Comparison of ENCODE assay signal across 25 mouse cellular contexts in genomic region chr12:35890756-35891155, GRCm38 (mm10). TPM values are rescaled to one million over a fixed set of nuclear protein-coding genes. Genes with fewer than 3 reads are reported as not detected.
"Had no signal": no experiment of that assay in that cellular context is flagged by ENCODE, and none has a peak within 500 bp of the region (broad histone marks: within the 10 kb centered on the region; RNA-seq: fewer than 3 reads in every experiment).

No protein-coding gene starts in this region.

- H3K4me2 ChIP-seq: liver, embryonic 15.5 days; lung, embryonic 15.5 days; midbrain, embryonic 11.5 days; midbrain, embryonic 13.5 days; midbrain, embryonic 15.5 days; neural tube, embryonic 13.5 days; neural tube, embryonic 15.5 days had no signal

- DNase-seq: liver, postnatal 0 days; lung, adult 2 months; lung, postnatal 14 days; lung, postnatal 36 days; retina, postnatal 1 day; right cerebral cortex, adult 18-20 months; right cerebral cortex, postnatal 25 days; right cerebral cortex, postnatal 4 days; spleen, adult 18-20 months; thymus, adult 18-20 months; thymus, postnatal 25 days; thymus, postnatal 4 days had no signal

- ATAC-seq: liver, postnatal 0 days; lung, postnatal 0 days; midbrain, embryonic 13.5 days; midbrain, embryonic 15.5 days had no signal

- H3K9ac ChIP-seq: liver, embryonic 15.5 days; liver, postnatal 0 days; lung, embryonic 15.5 days; midbrain, embryonic 13.5 days; midbrain, embryonic 15.5 days; neural tube, embryonic 13.5 days; neural tube, embryonic 15.5 days had no signal

- H3K4me1 ChIP-seq: liver, embryonic 15.5 days; lung, embryonic 15.5 days; megakaryocyte, embryonic 14.5 days had no signal

- H3K4me3 ChIP-seq: liver, embryonic 15.5 days; lung, embryonic 15.5 days; megakaryocyte, embryonic 14.5 days; midbrain, embryonic 13.5 days; midbrain, embryonic 15.5 days; neural tube, embryonic 13.5 days; neural tube, embryonic 15.5 days had no signal

- H3K27ac ChIP-seq: liver, embryonic 15.5 days; lung, embryonic 15.5 days; midbrain, embryonic 13.5 days; midbrain, embryonic 15.5 days; neural tube, embryonic 13.5 days; neural tube, embryonic 15.5 days had no signal

- H3K36me3 ChIP-seq: liver, embryonic 15.5 days; lung, embryonic 15.5 days; midbrain, embryonic 13.5 days; midbrain, embryonic 15.5 days; neural tube, embryonic 13.5 days; neural tube, embryonic 15.5 days had no signal

- H3K27me3 ChIP-seq: liver, embryonic 15.5 days; lung, embryonic 15.5 days; midbrain, embryonic 13.5 days; midbrain, embryonic 15.5 days; neural tube, embryonic 13.5 days; neural tube, embryonic 15.5 days had no signal

- H3K9me3 ChIP-seq: liver, embryonic 15.5 days; lung, embryonic 15.5 days; megakaryocyte, embryonic 14.5 days; midbrain, embryonic 13.5 days; midbrain, embryonic 15.5 days; neural tube, embryonic 13.5 days; neural tube, embryonic 15.5 days had no signal

RNA-seq across cellular contexts. Expression of gene Agr3, which starts 34.7 kb away (rescaled TPM):
- total RNA-seq: midbrain, postnatal 0 days; monocyte, adult 5-6 weeks had no signal
- polyA plus RNA-seq: liver, embryonic 15.5 days; liver, postnatal 0 days; macrophage; midbrain, embryonic 11.5 days; midbrain, embryonic 13.5 days; midbrain, embryonic 15.5 days; midbrain, postnatal 0 days; neural tube, embryonic 11.5 days; neural tube, embryonic 13.5 days had no signal
